ENCODE assay signal across 15 mouse cellular contexts in the genomic region with DNA sequence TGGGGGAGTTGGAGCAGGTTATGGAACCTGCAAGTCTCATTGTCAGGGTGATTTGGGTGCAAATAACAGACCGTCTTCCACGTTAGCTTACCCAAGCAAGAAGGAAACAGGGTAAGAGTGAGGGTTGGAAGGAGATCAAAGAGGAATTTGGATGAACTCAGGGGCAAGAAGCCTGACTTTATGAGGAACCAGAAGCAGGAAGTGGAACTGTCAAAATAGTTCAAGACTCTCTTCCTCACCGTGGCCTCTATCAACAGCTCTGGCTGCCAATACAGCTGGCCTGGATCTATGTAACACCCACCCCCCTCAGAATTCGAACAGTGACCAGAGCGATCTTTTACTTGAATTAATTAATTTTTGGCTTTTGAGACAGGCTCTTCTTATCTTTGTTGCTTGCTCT. TPM values are rescaled to one million over a fixed set of nuclear protein-coding genes. Genes with fewer than 3 reads are reported as not detected.
DNase-seq lines count a peak whose midpoint lies in the region; ATAC-seq and TF ChIP-seq lines count a peak whose summit lies in the region.
"Had no signal": no experiment of that assay in that cellular context is flagged by ENCODE, and none has a peak within 500 bp of the region (broad histone marks: within the 10 kb centered on the region; RNA-seq: fewer than 3 reads in every experiment).

No protein-coding gene starts in this region.

- no peaks in the 10 kb centered on the region for H3K36me3 ChIP-seq in liver, embryonic 16.5 days (ENCODE audit: control insufficient read depth, insufficient read depth)
- no peaks in the 10 kb centered on the region for H3K36me3 ChIP-seq in liver, embryonic 11.5 days (ENCODE audit: control insufficient read depth, insufficient read depth, low read length)
- no peaks in the 10 kb centered on the region for H3K36me3 ChIP-seq in lung, embryonic 15.5 days
- H3K36me3 ChIP-seq in midbrain, embryonic 14.5 days (ENCODE audit: control insufficient read depth, insufficient read depth, low read length): no peaks in the 10 kb centered on the region
- H3K36me3 ChIP-seq: heart, embryonic 12.5 days; hindbrain, embryonic 10.5 days had no signal

- TF ChIP-seq CTCF in cerebellum, adult 2 months (IDR thresholded peaks at IDR 0.05; ENCODE audit: borderline replicate concordance, insufficient read depth, low read depth, low read length): no peak

- H3K4me2 ChIP-seq in liver, embryonic 16.5 days (ENCODE audit: low read depth, low read length): no peak overlapping the region
- H3K4me2 ChIP-seq in liver, embryonic 11.5 days: no peak overlapping the region
- no peak overlapping the region for H3K4me2 ChIP-seq in lung, embryonic 15.5 days
- no peak overlapping the region for H3K4me2 ChIP-seq in midbrain, embryonic 14.5 days (ENCODE audit: low read length)
- H3K4me2 ChIP-seq: heart, embryonic 12.5 days had no signal

- no peaks in the 10 kb centered on the region for H3K27me3 ChIP-seq in liver, embryonic 16.5 days (ENCODE audit: control insufficient read depth, insufficient read depth, low read depth, low read length)
- H3K27me3 ChIP-seq in liver, embryonic 11.5 days (replicated peaks; ENCODE audit: control insufficient read depth, insufficient read depth, low read length): no peaks in the 10 kb centered on the region
- no peaks in the 10 kb centered on the region for H3K27me3 ChIP-seq in lung, embryonic 15.5 days
- H3K27me3 ChIP-seq in midbrain, embryonic 14.5 days (ENCODE audit: control insufficient read depth, insufficient read depth, low read length): no peaks in the 10 kb centered on the region
- no peaks in the 10 kb centered on the region for H3K27me3 ChIP-seq in cerebellum, adult 2 months (ENCODE audit: control insufficient read depth, insufficient read depth, low read length)
- H3K27me3 ChIP-seq: heart, embryonic 12.5 days had no signal

- H3K9ac ChIP-seq in liver, embryonic 16.5 days (ENCODE audit: low read depth, low read length): no peak overlapping the region
- H3K9ac ChIP-seq in liver, embryonic 11.5 days (ENCODE audit: low read depth, low read length): no peak overlapping the region
- H3K9ac ChIP-seq in lung, embryonic 15.5 days: no peak overlapping the region
- no peak overlapping the region for H3K9ac ChIP-seq in midbrain, embryonic 14.5 days (replicated peaks; ENCODE audit: low read length)
- H3K9ac ChIP-seq: heart, embryonic 12.5 days had no signal

- TF ChIP-seq POLR2A in cerebellum, adult 2 months (IDR thresholded peaks at IDR 0.05; ENCODE audit: borderline replicate concordance, insufficient read depth, low read length): no peak

- no peak for ATAC-seq in liver, embryonic 16.5 days (ENCODE audit: low read depth)
- no peak for ATAC-seq in liver, embryonic 11.5 days (replicated peaks; ENCODE audit: low FRiP score)
- peak; percentile 83 for ATAC-seq in lung, embryonic 15.5 days (ENCODE audit: borderline replicate concordance, extremely low read depth, low FRiP score, low TSS enrichment)
- peak; percentile 87 for ATAC-seq in monocyte, adult 5-6 weeks (replicated peaks; ENCODE audit: insufficient number of reproducible peaks, low FRiP score, low TSS enrichment, poor library complexity, severe bottlenecking)
- ATAC-seq in midbrain, embryonic 14.5 days (ENCODE audit: low FRiP score, low TSS enrichment): no peak
- ATAC-seq: intestine, postnatal 0 days had no signal

- DNase-seq in heart, adult 11 months: peak; percentile 94
- DNase-seq in heart, adult 8-10 months (ENCODE audit: low spot score): no peak
- DNase-seq in liver, embryonic 11.5 days (ENCODE audit: low spot score): no peak
- DNase-seq in midbrain, embryonic 14.5 days: no peak
- DNase-seq in cerebellum, adult 2 months: no peak
- DNase-seq: cerebellum, postnatal 10 days; thymus, adult 18-20 months had no signal

- H3K4me3 ChIP-seq in liver, embryonic 16.5 days (ENCODE audit: low read depth, low read length): no peak overlapping the region
- H3K4me3 ChIP-seq in liver, embryonic 11.5 days (ENCODE audit: low read depth, low read length): no peak overlapping the region
- no peak overlapping the region for H3K4me3 ChIP-seq in lung, embryonic 15.5 days
- H3K4me3 ChIP-seq in midbrain, embryonic 14.5 days (replicated peaks; ENCODE audit: low read depth, low read length): no peak overlapping the region
- no peak overlapping the region for H3K4me3 ChIP-seq in cerebellum, adult 2 months (replicated peaks; ENCODE audit: insufficient read depth, low read depth, low read length)
- H3K4me3 ChIP-seq: heart, embryonic 12.5 days; hindbrain, embryonic 10.5 days; myocyte had no signal

- WGBS in liver, embryonic 16.5 days (ENCODE audit: insufficient replicate concordance): 33% methylated on average over 5 of the region's 5 CpGs
- 58% methylated on average over 5 of the region's 5 CpGs for WGBS in liver, embryonic 11.5 days
- 24% methylated on average over 5 of the region's 5 CpGs for WGBS in lung, embryonic 15.5 days
- 85% methylated on average over 5 of the region's 5 CpGs for WGBS in midbrain, embryonic 14.5 days
- WGBS in cerebellum, adult 2 months: 45% methylated on average over 5 of the region's 5 CpGs

- H3K9me3 ChIP-seq in liver, embryonic 16.5 days (replicated peaks; ENCODE audit: control insufficient read depth, low read length): no peaks in the 10 kb centered on the region
- no peaks in the 10 kb centered on the region for H3K9me3 ChIP-seq in liver, embryonic 11.5 days (ENCODE audit: control insufficient read depth, low read length)
- H3K9me3 ChIP-seq in lung, embryonic 15.5 days: no peaks in the 10 kb centered on the region
- no peaks in the 10 kb centered on the region for H3K9me3 ChIP-seq in midbrain, embryonic 14.5 days (ENCODE audit: control insufficient read depth, low read length)
- H3K9me3 ChIP-seq: heart, embryonic 12.5 days; hindbrain, embryonic 10.5 days had no signal

- 0 out of 2 replicates have a peak overlapping the region, but pooled peaks have one; percentile 38 for H3K27ac ChIP-seq in liver, embryonic 16.5 days (ENCODE audit: low read length)
- no peak overlapping the region for H3K27ac ChIP-seq in liver, embryonic 11.5 days (ENCODE audit: low read depth, low read length)
- H3K27ac ChIP-seq in lung, embryonic 15.5 days: peak overlapping the region; percentile 33; the same call in 1 of the 2 replicates
- H3K27ac ChIP-seq in midbrain, embryonic 14.5 days (replicated peaks; ENCODE audit: low read depth, low read length): no peak overlapping the region
- H3K27ac ChIP-seq in cerebellum, adult 2 months (ENCODE audit: insufficient read depth, low read length): no peak overlapping the region
- H3K27ac ChIP-seq: hindbrain, embryonic 10.5 days had no signal

- peaks cover 3% of the 10 kb centered on the region for H3K4me1 ChIP-seq in liver, embryonic 16.5 days (ENCODE audit: control insufficient read depth, low read depth, low read length)
- no peaks in the 10 kb centered on the region for H3K4me1 ChIP-seq in liver, embryonic 11.5 days (replicated peaks; ENCODE audit: control insufficient read depth, insufficient read depth, low read length)
- H3K4me1 ChIP-seq in lung, embryonic 15.5 days: 0 out of 2 replicates have a peak, but pooled peaks cover 3% of the 10 kb centered on the region
- H3K4me1 ChIP-seq in midbrain, embryonic 14.5 days (ENCODE audit: control insufficient read depth, insufficient read depth, low read length): no peaks in the 10 kb centered on the region
- H3K4me1 ChIP-seq in cerebellum, adult 2 months (ENCODE audit: control insufficient read depth, insufficient read depth, low read length): no peaks in the 10 kb centered on the region
- H3K4me1 ChIP-seq: hindbrain, embryonic 10.5 days had no signal

RNA-seq across cellular contexts. Expression of a gene that starts 33.0 kb away (rescaled TPM):
- total RNA-seq in heart, adult 8-10 months (2022): 10 to 100 TPM; 28.7 to 34.2 (median 30.2) TPM
- polyA plus RNA-seq in liver, embryonic 16.5 days (2015; fragmentation: Nextera tagmentation; extraction: Ambion mirVana): 13.2 and 14.5 TPM in 2 replicates
- polyA plus RNA-seq in liver, embryonic 11.5 days (2014; fragmentation: Nextera tagmentation; extraction: Ambion mirVana): 28.3 and 29.7 TPM in 2 replicates
- 30.6 and 31.5 TPM in 2 replicates for polyA plus RNA-seq in lung, embryonic 15.5 days (2015; fragmentation: Nextera tagmentation; extraction: Ambion mirVana)
- total RNA-seq in monocyte, adult 5-6 weeks (2017): 8.7 to 25.5 TPM (median 18.8 TPM) in 3 replicates
- 12.8 and 15.7 TPM in 2 replicates for polyA plus RNA-seq in midbrain, embryonic 14.5 days (2014; fragmentation: Nextera tagmentation; extraction: Ambion mirVana)
- polyA plus RNA-seq in cerebellum, adult 2 months (2012; rRNA removed): 25.1 and 27.9 TPM in 2 replicates

RNA-seq across cellular contexts. Expression of a gene that starts 41.9 kb away (rescaled TPM):
- 1 to 10 TPM; 1.2 to 1.9 (median 1.3) TPM for total RNA-seq in heart, adult 8-10 months (2022)
- 0.91 and 1.2 TPM in 2 replicates for polyA plus RNA-seq in liver, embryonic 16.5 days (2015; fragmentation: Nextera tagmentation; extraction: Ambion mirVana)
- polyA plus RNA-seq in liver, embryonic 11.5 days (2014; fragmentation: Nextera tagmentation; extraction: Ambion mirVana): 0.73 and 0.85 TPM in 2 replicates
- 1.1 and 1.2 TPM in 2 replicates for polyA plus RNA-seq in lung, embryonic 15.5 days (2015; fragmentation: Nextera tagmentation; extraction: Ambion mirVana)
- total RNA-seq in monocyte, adult 5-6 weeks (2017): 3.6 to 28.2 TPM (median 24.8 TPM) in 3 replicates
- polyA plus RNA-seq in midbrain, embryonic 14.5 days (2014; fragmentation: Nextera tagmentation; extraction: Ambion mirVana): 0.13 and 0.37 TPM in 2 replicates
- 0.40 and 0.41 TPM in 2 replicates for polyA plus RNA-seq in cerebellum, adult 2 months (2012; rRNA removed)
- total RNA-seq: megakaryocyte-erythroid progenitor cell, adult 5-6 weeks had no signal
- polyA plus RNA-seq: myocyte had no signal

Comparison
In these comparisons a context has a peak if more than half of its experiments do, and no peak if none do; other contexts are left out.
1. H3K27ac ChIP-seq: peak in liver, embryonic 16.5 days (single experiment) and lung, embryonic 15.5 days (single experiment); none in liver, embryonic 11.5 days (single experiment), midbrain, embryonic 14.5 days (single experiment) and cerebellum, adult 2 months (single experiment).
2. ATAC-seq: peak in lung, embryonic 15.5 days (single experiment) and monocyte, adult 5-6 weeks (single experiment); none in liver, embryonic 16.5 days (single experiment), liver, embryonic 11.5 days (single experiment) and midbrain, embryonic 14.5 days (single experiment).